Mouse (Mus musculus) layer of hippocampus, adult 2 months (tissue): ENCODE data around the gene Uri1. TPM values are rescaled to one million over a fixed set of nuclear protein-coding genes. Genes with fewer than 3 reads are reported as not detected.
A peak's percentile ranks its signal among the peaks of the same experiment; 100 is the strongest.

ENCODE experiments used
- DNase-seq, 2 experiments: peaks; one replicate each; pipeline ENCODE4 v3.0.0; 2022; ENCODE audit warnings: low spot score in 2 of 2
- H3K27ac ChIP-seq: fragments of 200-600 bp; 2 replicates; pipeline ENCODE4 v1.8.1; 2022
- H3K4me3 ChIP-seq: fragments of 200-600 bp; 2 replicates; pipeline ENCODE4 v1.8.1; 2022; ENCODE audit warnings: mild to moderate bottlenecking
- CTCF ChIP-seq: fragments of 200-600 bp; conservative IDR thresholded peaks from 2 replicates; pipeline ENCODE4 v1.8.1; 2022; ENCODE audit warnings: antibody characterized with exemption, mild to moderate bottlenecking, moderate library complexity
- total RNA-seq, 2 experiments: library from RNA; stranded (reverse); gene quantifications; 2 replicates each; pipeline ENCODE4 v1.2.3; 2021

The Uri1 gene
- total RNA-seq, 2 experiments from 2014 or later: 38.6 to 45.9 TPM

DNA sequence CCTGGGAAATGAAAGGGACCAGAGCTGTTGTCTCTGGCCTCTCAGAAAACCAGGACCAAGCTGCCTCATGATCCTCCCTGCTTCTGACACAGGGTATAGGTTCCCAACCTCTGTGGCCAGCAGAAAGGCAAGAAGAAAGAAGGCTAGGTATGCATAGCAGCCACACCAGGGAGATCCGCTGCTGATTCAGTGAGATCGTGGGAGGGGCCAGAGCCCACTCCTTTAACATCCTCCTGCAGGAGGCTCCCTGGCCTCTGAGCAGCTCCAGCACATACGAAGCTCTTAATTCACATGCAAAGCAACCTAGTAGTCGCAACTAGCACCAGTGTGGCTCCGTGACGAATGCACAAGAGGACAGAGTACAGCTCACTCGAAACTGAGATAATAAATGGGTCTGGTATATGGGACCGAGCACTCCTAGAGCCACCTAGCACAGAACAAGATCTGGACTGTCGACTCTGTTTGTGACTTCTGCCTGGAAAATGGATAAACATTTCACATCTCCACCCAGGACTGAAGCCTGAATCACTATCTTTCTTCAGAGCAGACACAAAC lies 89.5 kb downstream of the Uri1 start:
- DNase-seq: no peak
- Histone ChIP-seq H3K27ac (no peak overlapping the region), H3K4me3 (no peak overlapping the region)
- no peak for TF ChIP-seq CTCF

DNA sequence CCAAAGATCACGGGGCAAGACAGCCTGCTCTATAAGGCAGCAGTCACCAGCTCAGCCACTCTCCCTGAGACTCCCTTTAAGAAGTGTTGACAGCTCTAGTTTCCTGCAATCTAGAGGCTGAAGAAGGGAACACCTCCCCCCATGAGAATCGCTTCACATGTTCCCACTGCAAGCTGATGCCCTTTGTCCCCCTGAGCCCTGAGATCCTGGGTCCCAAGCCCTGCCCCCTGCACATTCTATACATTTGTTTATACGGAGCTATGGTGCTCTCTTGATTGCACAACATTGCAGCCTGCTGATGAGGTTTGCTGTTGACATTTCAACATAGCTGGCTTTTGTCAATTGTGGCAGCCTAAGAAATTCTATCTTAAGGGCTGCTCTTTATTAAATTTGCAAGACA lies 91.7 kb downstream of the Uri1 start:
- Histone ChIP-seq H3K4me3 (no peak overlapping the region), H3K27ac (no peak overlapping the region)
- TF ChIP-seq CTCF: no peak
- no peak for DNase-seq

DNA sequence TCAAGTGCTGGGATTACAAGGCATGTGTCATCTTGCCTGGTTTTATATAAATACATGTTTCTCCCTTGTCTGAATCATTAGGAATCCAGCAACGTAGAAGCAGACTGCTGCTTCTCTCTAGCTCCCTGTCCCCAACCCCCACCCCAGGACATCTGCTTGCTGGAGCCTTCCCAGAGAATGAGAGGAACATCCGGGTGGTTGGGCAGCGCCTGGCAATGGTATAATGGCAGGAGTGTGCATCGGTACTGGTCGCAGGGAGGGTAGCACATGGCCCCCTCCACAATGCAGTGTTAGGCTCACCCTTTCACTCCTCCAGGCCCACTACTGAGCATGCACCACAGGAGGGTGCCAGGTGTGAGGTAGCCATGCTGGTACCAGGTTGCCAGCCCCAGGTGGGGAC lies 93.6 kb downstream of the Uri1 start:
- DNase-seq: peak; percentile 56 to 61

DNA sequence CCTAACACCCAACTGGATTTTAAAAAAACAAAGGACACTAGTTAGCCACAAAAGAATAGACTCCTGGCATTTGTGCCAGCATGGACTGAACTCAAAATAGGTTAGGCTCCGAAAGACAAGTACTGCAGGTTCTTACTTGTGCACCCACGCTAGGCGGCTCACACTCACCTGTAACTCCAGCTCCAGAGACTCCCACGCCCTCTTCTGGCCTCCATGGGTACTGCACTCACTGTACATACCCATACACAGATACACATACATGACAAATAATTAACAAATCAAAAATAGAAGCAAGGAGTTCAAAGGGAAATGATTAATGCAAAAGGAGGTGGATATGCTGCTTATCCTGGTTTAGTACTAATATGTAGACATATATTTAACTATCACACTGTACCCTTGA lies 100.4 kb downstream of the Uri1 start:
- no peak for DNase-seq
- H3K27ac ChIP-seq: no peak overlapping the region
- peak; percentile 59 for TF ChIP-seq CTCF
- H3K4me3 ChIP-seq: no peak overlapping the region

More for the DNA sequence above, 93.6 kb downstream of the Uri1 start:
- no peak for TF ChIP-seq CTCF
- no peak overlapping the region for H3K27ac ChIP-seq
- H3K4me3 ChIP-seq: no peak overlapping the region

DNA sequence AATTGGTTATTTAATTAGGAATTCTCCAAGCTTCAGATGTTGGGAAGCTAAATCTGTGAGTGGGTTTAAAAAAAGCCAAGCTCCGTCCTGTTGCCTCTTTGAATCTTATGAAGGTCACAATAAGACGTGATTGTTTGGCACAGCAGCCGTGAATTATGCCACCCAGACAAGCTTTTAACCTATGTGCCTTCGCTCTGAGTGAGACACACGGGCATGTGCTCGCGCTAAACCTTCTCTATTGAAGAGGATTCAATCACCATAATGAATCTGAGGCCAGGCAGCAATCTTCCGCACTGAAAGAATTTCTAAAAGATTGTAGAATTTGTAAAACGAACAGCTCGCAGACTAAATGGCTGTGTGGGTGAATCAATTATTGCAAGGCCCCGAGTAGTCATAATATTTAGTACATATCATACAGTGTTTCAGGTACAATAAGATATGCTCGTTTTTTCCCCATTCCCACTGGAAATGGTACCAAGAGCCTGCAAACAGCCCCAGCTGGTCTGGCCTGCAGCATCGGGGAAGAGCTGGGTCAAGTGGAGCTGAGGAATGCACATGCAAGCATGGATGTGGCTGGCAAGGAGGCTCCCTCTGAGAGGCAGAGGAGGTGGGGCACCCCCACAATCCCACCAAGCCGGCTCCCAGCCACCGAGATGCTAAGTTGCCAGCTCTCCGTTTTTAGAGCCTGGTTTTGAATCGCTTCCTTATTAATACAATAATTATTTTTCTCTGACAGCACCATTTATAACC lies 101.5 kb downstream of the Uri1 start:
- H3K27ac ChIP-seq: peak overlapping the region; percentile 57
- TF ChIP-seq CTCF: no peak
- DNase-seq: no peak
- no peak overlapping the region for H3K4me3 ChIP-seq

DNA sequence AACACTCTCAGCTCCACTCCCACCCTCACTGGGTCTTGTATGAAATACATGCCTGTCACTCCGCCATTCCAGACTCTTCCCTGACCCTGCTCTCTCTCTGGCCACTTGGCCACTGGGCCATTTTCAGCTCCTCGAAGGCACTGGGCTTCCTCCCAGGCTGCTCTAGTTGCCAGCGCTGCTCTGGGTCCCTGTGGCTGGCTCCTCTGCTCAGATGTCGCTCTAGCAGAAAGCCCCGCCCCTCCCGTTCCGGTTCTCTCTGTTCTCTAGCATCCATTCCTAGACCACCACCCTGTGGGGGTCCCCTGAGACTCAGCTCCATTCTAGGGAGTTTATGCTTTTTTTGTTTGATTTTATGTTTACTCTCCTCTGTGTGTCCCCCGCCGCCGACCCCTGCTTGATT lies 104.4 kb downstream of the Uri1 start:
- TF ChIP-seq CTCF: no peak
- DNase-seq: no peak
- no peak overlapping the region for H3K4me3 ChIP-seq
- H3K27ac ChIP-seq: no peak overlapping the region

DNA sequence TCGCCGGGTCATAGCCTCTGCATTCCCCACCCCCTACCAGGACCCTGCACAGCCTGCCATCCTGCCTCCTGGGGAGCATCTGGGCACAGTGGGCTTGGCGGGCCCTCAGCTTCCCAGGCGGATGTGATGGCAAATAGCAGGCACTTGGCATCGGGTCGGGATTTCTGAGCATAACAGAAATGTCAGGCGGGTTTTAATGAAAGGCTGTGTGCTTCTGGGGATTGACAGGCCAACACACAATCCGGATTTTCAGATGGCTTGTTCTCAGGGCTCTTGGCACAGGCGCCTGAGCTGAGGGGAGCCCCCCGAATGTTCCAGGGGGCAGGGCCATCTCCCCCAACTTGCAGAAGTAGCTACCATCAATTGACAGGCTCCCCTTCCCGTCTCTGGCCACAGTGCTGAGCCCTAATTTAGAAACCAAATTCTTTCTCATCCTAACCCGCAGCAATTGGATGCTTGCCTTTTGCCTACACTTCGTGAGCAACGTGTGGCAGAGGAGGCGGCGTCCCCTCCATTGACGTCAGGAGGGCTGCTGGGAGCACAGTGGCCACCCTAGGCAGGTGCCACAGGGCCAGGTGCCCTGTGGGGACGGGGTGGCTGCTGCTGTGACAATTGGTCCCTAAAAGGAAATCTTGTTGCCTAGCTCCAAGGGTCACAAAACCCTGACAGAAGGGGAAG lies 106.5 kb downstream of the Uri1 start:
- Histone ChIP-seq H3K27ac (peak overlapping the region; percentile 29; the same call in 1 of the 2 replicates), H3K4me3 (no peak overlapping the region)
- TF ChIP-seq CTCF: no peak
- peak in 1 of 2 experiments; percentile 39 for DNase-seq

DNA sequence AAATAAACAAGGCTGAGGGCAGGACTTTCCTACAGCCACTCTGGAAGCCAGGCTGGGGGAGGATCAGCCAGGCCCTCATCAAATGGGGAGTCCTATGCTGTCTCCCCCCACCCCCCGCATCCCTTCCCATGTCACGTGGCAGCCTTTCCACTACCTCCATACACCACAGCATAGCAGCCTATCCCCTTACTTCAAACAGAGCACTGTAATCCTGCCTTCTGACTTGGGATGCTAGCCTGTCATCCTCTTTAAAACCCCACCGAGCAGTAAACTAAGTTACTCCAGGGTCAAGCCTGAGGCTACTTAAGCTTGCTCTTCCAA lies 111.6 kb downstream of the Uri1 start:
- no peak for TF ChIP-seq CTCF
- no peak for DNase-seq
- H3K4me3 ChIP-seq: no peak overlapping the region
- no peak overlapping the region for H3K27ac ChIP-seq

DNA sequence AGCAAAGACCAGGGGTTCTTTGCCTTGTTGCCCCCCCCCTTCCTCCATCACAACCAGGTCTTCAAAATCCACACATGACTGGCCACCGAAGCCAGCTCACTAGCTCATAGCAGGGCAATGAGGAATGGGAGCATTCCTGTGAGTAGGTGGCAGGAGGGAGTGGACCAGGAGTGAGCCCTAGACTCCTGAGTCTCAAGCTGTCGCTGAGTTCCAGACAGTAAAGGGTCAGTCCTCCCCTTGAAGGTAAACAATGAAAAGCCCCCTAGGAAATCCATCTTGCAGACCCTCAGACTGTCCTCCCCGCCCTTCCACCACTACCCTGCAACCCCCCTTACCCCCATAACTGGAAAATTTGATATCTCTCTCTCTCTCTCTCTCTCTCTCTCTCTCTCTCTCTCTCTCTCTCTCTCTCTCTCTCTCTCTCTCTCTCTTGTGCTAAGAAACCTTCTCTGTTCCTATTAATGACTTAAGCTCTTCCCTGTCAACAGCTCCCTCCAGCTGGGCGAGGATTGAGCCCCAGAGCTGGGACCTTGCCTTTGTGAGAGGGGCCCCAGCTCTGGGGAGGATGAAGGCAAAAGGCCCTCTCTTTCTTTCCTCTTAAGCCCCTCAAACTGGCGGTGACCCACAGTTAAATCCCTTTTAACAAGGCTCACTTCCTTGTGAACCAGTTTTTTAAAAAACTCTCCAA lies 112.1 kb downstream of the Uri1 start:
- Histone ChIP-seq H3K27ac (no peak overlapping the region), H3K4me3 (no peak overlapping the region)
- no peak for TF ChIP-seq CTCF
- DNase-seq: no peak

DNA sequence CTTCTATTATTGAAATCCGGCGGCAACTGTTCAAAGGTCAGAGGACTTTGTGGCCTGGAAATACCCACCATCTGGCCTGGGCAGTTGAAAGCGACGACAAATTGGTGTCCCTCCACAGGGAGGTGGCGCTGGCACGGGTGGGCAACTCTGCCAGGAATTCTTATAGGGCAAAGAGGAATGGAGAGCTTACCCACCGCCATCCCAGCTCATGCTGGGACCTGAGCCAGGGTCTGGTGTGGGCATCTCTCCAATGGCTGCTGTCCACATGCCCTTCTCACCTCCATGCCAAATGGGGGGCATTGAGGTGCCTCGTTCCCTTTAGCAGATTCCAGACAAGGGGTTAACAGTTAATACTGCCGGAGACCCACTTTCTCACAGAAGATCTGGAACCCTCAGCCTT lies 113.2 kb downstream of the Uri1 start:
- no peak for TF ChIP-seq CTCF
- Histone ChIP-seq H3K27ac (no peak overlapping the region), H3K4me3 (no peak overlapping the region)
- DNase-seq: no peak

Other genes starting within 250 kb of the Uri1 start
- gene Zfp536, start 249.9 kb downstream of the Uri1 start, total RNA-seq: 10 to 100 TPM; 44.4 to 45.5 TPM
- 10 to 100 TPM; 13.5 to 13.7 TPM for gene Ccne1, start 84.0 kb upstream of the Uri1 start, total RNA-seq
- gene 1600014C10Rik, start 159.7 kb upstream of the Uri1 start, total RNA-seq: 10 to 100 TPM; 24.0 to 29.5 TPM
- gene Plekhf1, start 204.5 kb upstream of the Uri1 start, total RNA-seq: 1 to 10 TPM; 2.1 to 2.6 TPM
- gene Pop4, start 247.9 kb upstream of the Uri1 start, total RNA-seq: 10 to 100 TPM; 19.9 to 24.5 TPM